Comparison of ENCODE assay signal across 10 mouse cellular contexts in the genomic region with DNA sequence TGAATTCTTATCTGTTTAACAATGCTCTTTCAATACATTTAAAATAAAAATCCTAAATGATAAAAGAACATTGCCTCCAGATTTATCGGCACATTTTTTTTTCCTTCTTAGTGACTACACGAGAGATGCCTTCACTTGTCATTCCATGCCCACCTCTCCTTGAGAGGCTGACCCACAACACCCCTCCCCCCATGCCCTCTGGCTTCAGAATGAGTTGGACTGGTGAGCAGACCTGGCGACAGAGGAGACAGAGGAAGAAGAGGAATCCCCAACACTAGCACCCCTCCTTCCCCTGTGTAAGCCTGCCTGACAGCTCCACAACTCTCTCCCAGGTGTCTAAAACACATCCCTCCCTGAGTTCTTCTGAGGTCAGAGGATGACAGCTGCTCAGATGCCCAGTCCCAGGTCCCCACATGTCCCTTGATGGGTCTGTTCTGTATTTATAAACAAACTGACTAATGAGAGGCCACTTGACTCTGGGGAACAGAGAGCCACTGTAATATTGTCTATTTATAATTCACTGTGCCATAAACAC.
"Had no signal": no experiment of that assay in that cellular context is flagged by ENCODE, and none has a peak within 500 bp of the region (broad histone marks: within the 10 kb centered on the region; RNA-seq: fewer than 3 reads in every experiment).

No protein-coding gene starts in this region.

- DNase-seq: thymus, postnatal 36 days had no signal

- H3K36me3 ChIP-seq: limb, embryonic 10.5 days; liver, embryonic 15.5 days; lung, embryonic 15.5 days; midbrain, embryonic 12.5 days; neural tube, embryonic 15.5 days; stomach, embryonic 15.5 days had no signal

- H3K4me1 ChIP-seq: limb, embryonic 10.5 days; liver, embryonic 15.5 days; lung, embryonic 15.5 days; midbrain, embryonic 12.5 days; stomach, embryonic 15.5 days had no signal

- H3K4me3 ChIP-seq: limb, embryonic 10.5 days; liver, embryonic 15.5 days; lung, embryonic 15.5 days; midbrain, embryonic 12.5 days; neural tube, embryonic 15.5 days; stomach, embryonic 15.5 days had no signal

- H3K9me3 ChIP-seq: limb, embryonic 10.5 days; liver, embryonic 15.5 days; lung, embryonic 15.5 days; midbrain, embryonic 12.5 days; neural tube, embryonic 15.5 days; stomach, embryonic 15.5 days had no signal

- H3K27me3 ChIP-seq: liver, embryonic 15.5 days; lung, embryonic 15.5 days; midbrain, embryonic 12.5 days; neural tube, embryonic 15.5 days; stomach, embryonic 15.5 days had no signal

- H3K4me2 ChIP-seq: liver, embryonic 11.5 days; liver, embryonic 15.5 days; lung, embryonic 15.5 days; midbrain, embryonic 12.5 days; neural tube, embryonic 15.5 days; stomach, embryonic 15.5 days had no signal

- H3K27ac ChIP-seq: left cerebral cortex, adult 2 months; limb, embryonic 10.5 days; liver, embryonic 15.5 days; lung, embryonic 15.5 days; macrophage; midbrain, embryonic 12.5 days; neural tube, embryonic 15.5 days; stomach, embryonic 15.5 days had no signal

- H3K9ac ChIP-seq: liver, embryonic 15.5 days; lung, embryonic 15.5 days; midbrain, embryonic 12.5 days; neural tube, embryonic 15.5 days; stomach, embryonic 15.5 days had no signal
